Mouse (Mus musculus) forebrain, embryonic 12.5 days (tissue): ENCODE results near the gene Itgb1. TPM values are rescaled to one million over a fixed set of nuclear protein-coding genes. Genes with fewer than 3 reads are reported as not detected.

ENCODE experiments used
- ATAC-seq: fragments of 200-750 bp; cut with Nextera tagmentation; 2 replicates; pipeline ENCODE4 v1.8.0; 2017; ENCODE audit warnings: moderate TSS enrichment; ENCODE audit not compliant: low FRiP score
- H3K27ac ChIP-seq: fragments of 300-500 bp; sonication (generic); 2 replicates; pipeline ENCODE4 v1.5.1; 2016; ENCODE audit warnings: mild to moderate bottlenecking
- H3K27me3 ChIP-seq: fragments of 300-500 bp; sonication (generic); 2 replicates; pipeline ENCODE4 v1.6.1; 2016; ENCODE audit warnings: mild to moderate bottlenecking
- H3K36me3 ChIP-seq: fragments of 300-500 bp; sonication (generic); replicated peaks from 2 replicates; pipeline ENCODE4 v1.6.1; 2016; ENCODE audit warnings: mild to moderate bottlenecking
- H3K4me1 ChIP-seq: fragments of 300-500 bp; sonication (generic); 2 replicates; pipeline ENCODE4 v1.6.1; 2016
- H3K4me2 ChIP-seq: fragments of 300-500 bp; sonication (generic); 2 replicates; pipeline ENCODE4 v1.6.1; 2016; ENCODE audit warnings: mild to moderate bottlenecking, moderate library complexity
- H3K4me3 ChIP-seq: fragments of 300-500 bp; sonication (generic); replicated peaks from 2 replicates; pipeline ENCODE4 v1.5.1; 2016; ENCODE audit warnings: mild to moderate bottlenecking
- H3K9ac ChIP-seq: fragments of 300-500 bp; sonication (generic); 2 replicates; pipeline ENCODE4 v1.6.1; 2016; ENCODE audit warnings: mild to moderate bottlenecking
- H3K9me3 ChIP-seq: fragments of 300-500 bp; sonication (generic); 2 replicates; pipeline ENCODE4 v1.6.1; 2016
- WGBS: fragments of 180-500 bp; shearing (Covaris S2); methylation state at CpG from one replicate; pipeline ENCODE4 v1.1.7; 2016; 5-methylcytosine and 5-hydroxymethylcytosine counted together
- polyA plus RNA-seq: library from polyadenylated mRNA; unstranded; fragments of >200 nt; fragmentation: Nextera tagmentation; extraction: Ambion mirVana; gene quantifications from 2 replicates; pipeline ENCODE4 v1.2.1, GENCODE M21; 2016

Itgb1 gene
- polyA plus RNA-seq = 128 and 140 TPM in 2 replicates

DNA sequence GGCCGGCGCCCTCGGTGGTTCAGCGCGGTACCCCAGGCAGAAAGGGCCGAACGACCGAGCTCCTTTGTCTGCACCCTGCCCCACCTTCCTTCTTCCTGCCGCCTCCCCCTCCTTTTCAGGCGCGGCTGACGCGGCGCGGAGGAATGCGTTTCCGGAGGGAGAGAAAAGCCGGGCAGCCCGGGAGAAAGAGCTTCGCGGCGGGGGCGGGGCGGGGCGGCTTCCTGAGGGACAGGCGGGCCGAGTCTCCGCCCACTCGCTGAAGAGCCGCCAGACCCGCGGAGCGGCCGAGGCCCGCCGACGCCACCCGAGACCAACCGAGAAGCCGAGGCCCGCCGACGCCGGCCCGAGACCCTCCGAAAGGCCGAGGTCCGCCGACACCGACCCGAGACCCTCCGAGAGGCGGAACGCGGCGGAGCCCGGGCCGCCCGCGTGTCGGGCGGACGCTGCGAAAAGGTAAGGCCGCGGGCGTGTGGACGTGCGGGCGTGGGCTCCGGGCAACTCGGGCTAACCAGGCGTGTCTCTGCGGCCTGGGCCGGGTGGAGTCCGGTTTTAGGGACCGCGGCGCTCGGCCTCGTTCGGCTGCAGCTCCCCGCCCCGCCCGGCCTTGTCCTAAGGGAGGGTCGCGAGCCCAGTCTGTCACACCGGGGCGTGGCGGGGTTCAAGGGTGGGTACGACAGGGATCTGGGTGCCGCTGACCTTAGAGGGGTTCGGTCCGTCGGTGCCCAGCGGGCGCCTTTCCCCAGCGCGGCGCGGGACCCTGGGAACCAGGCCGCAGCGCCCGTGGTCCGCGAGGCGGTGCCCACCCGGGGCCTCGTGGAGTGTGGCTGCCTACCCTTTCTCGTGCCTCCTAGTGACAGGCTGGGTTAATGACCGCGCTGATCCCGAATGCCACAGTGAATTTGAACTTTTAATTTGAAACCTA is at the start of gene Itgb1:
TSS of gene Itgb1 (plus strand) at position 148 of the 922 bp plus-strand sequence.
- H3K27ac ChIP-seq = peak within 1 kb of the TSS; percentile 99
- peak within 1 kb of the TSS; percentile 68 for H3K4me2 ChIP-seq
- ATAC-seq = peak; percentile 95
- H3K9me3 ChIP-seq = no peaks in the 10 kb centered on the region
- H3K36me3 ChIP-seq = no peaks in the 10 kb centered on the region
- H3K4me3 ChIP-seq = peak within 1 kb of the TSS; percentile 88
- under 1% methylated on average over 107 of the region's 113 CpGs for WGBS
- no peaks in the 10 kb centered on the region for H3K27me3 ChIP-seq
- peaks cover 25% of the 10 kb centered on the region for H3K4me1 ChIP-seq
- H3K9ac ChIP-seq = peak within 1 kb of the TSS; percentile 98

DNA sequence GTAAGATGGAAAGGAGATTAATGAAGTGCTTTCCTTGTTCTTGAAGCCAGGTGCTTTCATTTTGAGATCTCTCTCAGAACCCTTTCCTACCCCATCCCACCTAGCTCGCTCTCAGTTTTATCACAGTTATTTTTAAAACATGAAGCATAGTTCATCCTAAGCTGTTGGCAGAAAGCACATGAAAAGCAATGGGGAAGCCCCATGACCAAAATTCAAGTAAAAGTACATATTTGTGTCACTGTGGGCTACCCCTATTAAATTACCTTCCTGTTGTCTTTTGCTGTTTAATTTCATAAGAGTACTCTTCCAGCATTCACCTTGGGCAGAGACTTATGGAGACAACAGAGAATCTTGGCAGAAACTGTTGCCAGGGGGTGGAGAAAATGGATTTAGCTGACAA is 42.4 kb upstream of the Itgb1 start:
- H3K27ac ChIP-seq = no peak overlapping the region
- no peaks in the 10 kb centered on the region for H3K9me3 ChIP-seq
- no peak overlapping the region for H3K4me3 ChIP-seq
- H3K36me3 ChIP-seq = no peaks in the 10 kb centered on the region
- no peak for ATAC-seq
- no peaks in the 10 kb centered on the region for H3K4me1 ChIP-seq
- H3K27me3 ChIP-seq = no peaks in the 10 kb centered on the region
- WGBS = 88% methylated on average over 1 of the region's 1 CpGs
- no peak overlapping the region for H3K4me2 ChIP-seq
- H3K9ac ChIP-seq = no peak overlapping the region

DNA sequence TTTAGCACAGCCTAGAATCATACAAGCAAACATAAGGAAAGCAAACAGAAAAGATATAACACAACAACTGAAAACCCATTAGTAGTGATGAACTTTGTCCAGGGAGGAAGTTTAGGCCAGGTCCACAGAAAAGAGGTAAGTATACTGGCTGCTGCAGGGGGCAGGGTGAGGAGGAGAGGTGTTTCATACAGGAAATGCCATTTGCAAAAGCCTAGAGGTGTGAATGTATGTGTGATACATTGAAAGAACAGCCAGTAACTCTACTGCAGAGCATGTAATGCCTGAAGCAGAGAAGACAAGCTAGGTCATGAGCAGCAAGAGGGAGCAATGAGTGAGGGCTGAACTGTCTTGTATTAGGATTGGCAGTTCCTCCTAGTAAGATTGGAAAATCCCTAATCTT is 40.0 kb upstream of the Itgb1 start:
- Histone ChIP-seq H3K4me1 (no peaks in the 10 kb centered on the region), H3K9ac (no peak overlapping the region), H3K4me2 (no peak overlapping the region), H3K4me3 (no peak overlapping the region), H3K27me3 (no peaks in the 10 kb centered on the region), H3K9me3 (no peaks in the 10 kb centered on the region), H3K27ac (no peak overlapping the region), H3K36me3 (no peaks in the 10 kb centered on the region)
- no peak for ATAC-seq

DNA sequence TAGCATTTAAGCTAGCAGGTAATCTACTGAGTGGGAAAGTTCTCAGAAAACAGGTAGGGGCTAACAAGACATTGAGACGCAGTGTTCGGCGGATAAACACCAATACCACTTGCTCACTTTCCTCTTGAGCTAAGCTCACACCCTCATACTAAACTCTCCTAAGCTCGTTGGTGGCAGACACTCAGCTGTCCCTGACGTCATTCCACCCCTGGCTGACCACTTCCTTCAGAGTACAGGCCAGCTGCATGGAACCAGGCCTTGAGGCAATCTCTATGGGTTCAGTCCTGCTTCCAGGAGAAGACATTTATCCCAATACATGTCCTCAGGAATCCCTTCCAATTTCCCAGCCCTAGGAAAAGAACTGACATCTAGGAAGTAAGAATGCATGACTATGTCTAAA is 39.0 kb upstream of the Itgb1 start:
- Histone ChIP-seq H3K4me1 (no peaks in the 10 kb centered on the region), H3K27me3 (no peaks in the 10 kb centered on the region), H3K9me3 (no peaks in the 10 kb centered on the region), H3K36me3 (no peaks in the 10 kb centered on the region), H3K27ac (no peak overlapping the region), H3K9ac (no peak overlapping the region), H3K4me3 (no peak overlapping the region), H3K4me2 (no peak overlapping the region)
- WGBS = 84% methylated on average over 5 of the region's 5 CpGs
- no peak for ATAC-seq

DNA sequence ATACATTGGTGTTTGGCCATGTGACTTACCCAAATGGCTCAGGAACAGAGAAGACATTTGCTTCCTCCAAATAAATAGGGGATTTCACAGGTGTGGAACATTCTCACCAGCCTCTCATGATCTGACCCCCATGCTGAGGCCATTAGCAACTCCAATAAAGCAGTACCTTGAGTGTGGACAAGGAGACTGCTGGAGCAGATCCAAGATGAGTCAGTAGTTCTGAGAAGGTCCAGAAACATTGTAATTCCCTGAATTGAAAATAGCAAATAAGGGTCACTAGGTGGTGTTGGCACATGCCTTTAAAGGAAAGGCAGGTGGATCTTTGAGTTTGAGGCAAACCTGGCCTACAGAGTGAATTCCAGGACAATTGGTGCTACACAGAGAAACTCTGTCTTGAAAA is 37.4 kb upstream of the Itgb1 start:
- Histone ChIP-seq H3K9ac (no peak overlapping the region), H3K4me2 (no peak overlapping the region), H3K4me3 (no peak overlapping the region), H3K9me3 (no peaks in the 10 kb centered on the region), H3K27me3 (peaks cover 3% of the 10 kb centered on the region; the same call in 1 of the 2 replicates), H3K36me3 (no peaks in the 10 kb centered on the region), H3K27ac (no peak overlapping the region), H3K4me1 (no peaks in the 10 kb centered on the region)
- no peak for ATAC-seq

DNA sequence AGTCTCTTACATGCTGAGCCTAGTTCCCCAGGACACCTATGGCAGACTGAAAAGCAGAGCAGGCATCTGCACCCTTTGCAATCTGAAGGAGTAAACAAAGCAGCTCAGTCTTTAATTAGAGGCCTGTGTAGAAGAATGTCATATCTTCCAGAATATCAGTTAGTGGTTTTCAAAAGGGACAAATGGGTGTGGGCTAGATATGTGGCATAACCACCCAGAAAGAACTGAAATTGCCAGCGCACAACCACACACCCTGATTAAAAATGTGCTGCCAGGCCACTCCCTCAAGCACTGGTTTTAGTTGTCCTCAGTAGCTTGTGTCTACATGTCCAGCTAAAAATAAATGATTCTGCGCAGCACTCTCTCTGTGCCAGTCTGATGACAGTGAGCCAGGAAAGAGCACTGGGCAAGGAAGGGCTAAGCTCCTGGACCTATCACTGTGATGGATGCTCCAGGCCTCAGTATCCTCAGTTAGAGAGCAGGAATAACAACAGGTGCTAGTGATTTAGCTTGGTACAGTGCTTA is 35.1 kb upstream of the Itgb1 start:
- no peak overlapping the region for H3K4me3 ChIP-seq
- no peak overlapping the region for H3K4me2 ChIP-seq
- H3K27ac ChIP-seq = no peak overlapping the region
- H3K9me3 ChIP-seq = no peaks in the 10 kb centered on the region
- H3K4me1 ChIP-seq = peaks cover 15% of the 10 kb centered on the region
- peaks cover 3% of the 10 kb centered on the region; the same call in 1 of the 2 replicates for H3K27me3 ChIP-seq
- WGBS = 95% methylated on average over 2 of the region's 2 CpGs
- H3K36me3 ChIP-seq = no peaks in the 10 kb centered on the region
- H3K9ac ChIP-seq = no peak overlapping the region
- ATAC-seq = no peak

DNA sequence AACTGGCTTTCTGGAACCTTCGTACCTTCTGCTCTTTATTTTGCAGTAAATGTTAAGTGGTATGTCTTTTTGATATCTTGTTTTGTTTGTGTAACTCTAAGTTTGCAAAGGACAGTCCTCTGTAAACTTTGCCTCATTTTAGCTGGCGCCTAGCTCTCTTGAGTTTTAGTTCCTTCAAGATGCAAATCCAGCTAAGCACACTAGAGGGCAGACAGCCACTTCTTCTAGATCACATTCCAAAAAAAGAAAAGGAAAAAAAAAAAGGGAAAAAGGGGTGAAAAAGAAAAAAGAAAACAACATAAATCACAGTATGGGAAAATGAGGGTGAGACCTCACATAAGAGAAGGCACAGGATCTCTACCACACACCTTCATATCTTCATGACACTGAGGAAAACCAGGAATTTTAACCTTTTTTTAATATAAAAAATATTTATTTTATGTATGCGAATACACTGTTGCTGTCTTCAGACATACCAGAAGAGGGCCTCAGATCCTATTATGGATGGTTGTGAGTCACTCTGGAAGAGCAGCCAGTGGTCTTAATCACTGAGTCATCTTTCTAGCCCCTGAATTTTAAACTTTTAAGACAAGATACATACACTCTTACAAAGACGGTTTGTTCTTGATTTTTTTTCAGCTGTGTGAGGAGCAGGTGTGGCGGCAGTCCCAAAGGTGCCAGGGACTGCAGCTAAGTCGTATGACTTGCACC is 32.9 kb upstream of the Itgb1 start:
- H3K36me3 ChIP-seq = no peaks in the 10 kb centered on the region
- 48% methylated on average over 6 of the region's 6 CpGs for WGBS
- no peak overlapping the region for H3K4me2 ChIP-seq
- no peaks in the 10 kb centered on the region for H3K9me3 ChIP-seq
- H3K9ac ChIP-seq = no peak overlapping the region
- no peak overlapping the region for H3K27ac ChIP-seq
- peaks cover 3% of the 10 kb centered on the region; the same call in 1 of the 2 replicates for H3K27me3 ChIP-seq
- H3K4me1 ChIP-seq = peaks cover 15% of the 10 kb centered on the region
- ATAC-seq = no peak
- no peak overlapping the region for H3K4me3 ChIP-seq

DNA sequence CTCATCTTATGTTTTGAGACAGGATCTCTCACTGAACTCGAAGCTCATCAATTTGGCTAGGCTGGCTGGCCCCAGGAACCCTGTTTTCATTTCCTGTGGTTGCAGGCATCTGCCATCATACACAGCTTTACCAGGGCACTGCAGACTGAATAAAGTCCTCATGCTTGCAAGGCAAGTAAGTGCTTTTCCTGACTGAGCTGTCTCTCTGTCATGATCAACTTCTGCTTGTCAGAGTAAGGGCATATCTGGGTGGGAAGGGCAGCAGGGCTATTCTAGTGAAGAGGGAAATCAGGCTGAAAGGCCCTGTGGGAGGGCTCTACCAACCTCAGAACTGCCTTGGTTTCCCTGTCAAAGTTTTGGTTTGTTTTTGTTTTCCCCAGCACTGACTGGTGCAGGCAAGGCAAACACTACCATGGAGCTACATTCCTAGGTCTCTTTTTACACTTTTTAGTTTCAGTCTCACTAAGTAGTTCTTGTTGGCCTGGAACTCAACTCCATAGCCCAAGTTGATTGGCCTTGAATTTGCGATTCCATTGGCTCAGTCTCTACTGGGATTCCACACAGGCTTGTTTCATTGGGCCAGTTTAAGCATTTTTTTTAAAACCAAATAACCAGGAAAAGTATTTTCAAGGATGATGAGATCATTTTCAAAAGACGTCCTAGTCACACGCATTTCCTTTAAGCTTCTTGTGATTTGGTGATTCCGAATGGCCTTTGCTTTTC is 31.7 kb upstream of the Itgb1 start:
- Histone ChIP-seq H3K27me3 (peaks cover 3% of the 10 kb centered on the region; the same call in 1 of the 2 replicates), H3K9me3 (no peaks in the 10 kb centered on the region), H3K36me3 (no peaks in the 10 kb centered on the region), H3K4me3 (no peak overlapping the region), H3K4me2 (peak overlapping the region; percentile 56), H3K27ac (no peak overlapping the region; the same call in 1 of the 2 replicates), H3K4me1 (peaks cover 15% of the 10 kb centered on the region), H3K9ac (no peak overlapping the region)
- no peak for ATAC-seq
- WGBS = 35% methylated on average over 5 of the region's 5 CpGs

DNA sequence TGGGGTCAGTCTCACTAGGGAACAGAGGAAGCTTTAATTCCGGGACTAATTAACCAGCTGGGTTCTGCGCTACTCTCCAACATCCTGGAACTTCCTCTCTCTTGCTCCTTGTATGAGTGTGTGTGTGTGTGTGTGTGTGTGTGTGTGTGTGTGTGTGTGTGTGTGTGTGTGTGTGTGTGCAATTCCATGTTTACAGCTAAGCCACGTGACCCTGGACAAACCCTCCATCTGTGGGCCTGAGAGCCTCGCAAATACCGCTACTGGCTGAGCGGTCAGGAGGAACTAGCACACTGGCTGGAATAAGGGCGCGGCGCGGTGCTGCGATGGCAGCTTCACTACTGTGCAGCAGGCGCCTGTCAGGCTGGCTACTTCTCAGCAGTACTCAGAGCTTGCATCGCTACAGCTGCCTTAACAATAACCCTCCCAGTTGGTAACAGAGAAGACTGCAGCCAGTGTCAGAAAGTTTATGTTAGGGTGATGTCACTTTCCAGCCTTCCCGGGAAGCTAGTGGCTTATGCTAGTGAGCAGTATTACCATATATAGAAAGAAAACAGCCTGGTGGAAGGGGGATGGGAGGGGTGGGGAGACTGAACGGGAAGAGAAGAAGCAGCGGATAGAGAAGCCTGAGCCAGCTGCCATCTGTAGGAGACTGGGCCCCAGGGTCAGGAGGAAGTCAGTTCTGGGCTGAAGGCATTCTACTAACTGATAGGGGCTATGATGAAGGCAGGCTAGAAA is 30.9 kb upstream of the Itgb1 start:
- peak overlapping the region; percentile 72 for H3K27ac ChIP-seq
- H3K27me3 ChIP-seq = peaks cover 3% of the 10 kb centered on the region; the same call in 1 of the 2 replicates
- H3K4me3 ChIP-seq = peak overlapping the region; percentile 31
- peaks cover 15% of the 10 kb centered on the region for H3K4me1 ChIP-seq
- H3K4me2 ChIP-seq = peak overlapping the region; percentile 56
- under 1% methylated on average over 16 of the region's 16 CpGs for WGBS
- H3K9ac ChIP-seq = peak overlapping the region; percentile 36; the same call in 1 of the 2 replicates
- no peaks in the 10 kb centered on the region for H3K36me3 ChIP-seq
- peak; percentile 89 for ATAC-seq
- no peaks in the 10 kb centered on the region for H3K9me3 ChIP-seq

DNA sequence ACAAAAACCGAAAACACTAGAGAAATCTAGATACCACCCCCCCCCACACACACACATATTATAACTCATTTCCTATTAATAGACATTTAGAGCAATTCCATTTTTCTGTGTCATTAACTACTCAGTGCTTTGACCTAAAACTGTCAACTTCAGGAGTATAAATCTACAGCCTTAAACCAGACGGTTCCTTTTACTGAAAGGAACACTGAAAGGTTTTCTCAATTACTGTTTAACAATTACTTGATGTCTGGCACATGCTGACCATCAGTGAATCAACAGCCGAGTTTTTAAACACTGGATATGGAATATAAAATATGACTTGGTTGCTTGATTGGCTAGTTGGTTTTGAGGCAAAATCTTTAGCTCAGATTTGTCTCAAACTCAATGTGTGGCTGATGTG is 23.3 kb upstream of the Itgb1 start:
- Histone ChIP-seq H3K4me2 (no peak overlapping the region), H3K9ac (no peak overlapping the region), H3K27me3 (no peaks in the 10 kb centered on the region), H3K9me3 (no peaks in the 10 kb centered on the region), H3K36me3 (no peaks in the 10 kb centered on the region), H3K4me1 (no peaks in the 10 kb centered on the region), H3K4me3 (no peak overlapping the region), H3K27ac (no peak overlapping the region)
- ATAC-seq = no peak
- WGBS = 80% methylated on average over 3 of the region's 3 CpGs

DNA sequence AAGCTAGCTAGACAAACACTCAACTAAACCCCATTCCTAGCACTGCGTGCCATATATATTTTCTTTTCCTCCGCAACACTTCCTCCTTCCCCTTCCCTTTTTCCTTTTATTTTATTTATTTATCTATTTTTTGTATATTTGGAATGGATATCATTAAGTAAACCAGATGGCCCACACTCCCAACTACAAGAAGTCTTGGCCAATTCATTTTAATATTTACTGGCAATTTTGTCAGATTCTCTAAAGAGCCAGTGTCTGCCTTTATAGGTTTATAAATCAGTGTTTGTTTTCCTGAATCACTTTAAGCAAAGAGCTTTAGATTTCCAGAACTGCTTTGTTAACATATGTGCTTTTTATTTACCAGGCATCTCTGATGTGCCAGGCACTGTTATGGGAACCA is 22.8 kb upstream of the Itgb1 start:
- H3K27ac ChIP-seq = no peak overlapping the region
- no peaks in the 10 kb centered on the region for H3K9me3 ChIP-seq
- no peak overlapping the region for H3K4me3 ChIP-seq
- no peaks in the 10 kb centered on the region for H3K4me1 ChIP-seq
- no peak overlapping the region for H3K4me2 ChIP-seq
- no peaks in the 10 kb centered on the region for H3K27me3 ChIP-seq
- no peak for ATAC-seq
- 91% methylated on average over 2 of the region's 2 CpGs for WGBS
- no peaks in the 10 kb centered on the region for H3K36me3 ChIP-seq
- H3K9ac ChIP-seq = no peak overlapping the region
